Mouse (Mus musculus) thymus, postnatal 36 days (tissue): ENCODE results near the gene Aspdh.
A peak's percentile ranks its signal among the peaks of the same experiment; 100 is the strongest.

Source experiments
- DNase-seq, 2 experiments: peaks; one replicate each; pipeline ENCODE4 v3.0.0; 2022; ENCODE audit warnings: mixed read lengths in 2 of 2

Gene Aspdh

DNA sequence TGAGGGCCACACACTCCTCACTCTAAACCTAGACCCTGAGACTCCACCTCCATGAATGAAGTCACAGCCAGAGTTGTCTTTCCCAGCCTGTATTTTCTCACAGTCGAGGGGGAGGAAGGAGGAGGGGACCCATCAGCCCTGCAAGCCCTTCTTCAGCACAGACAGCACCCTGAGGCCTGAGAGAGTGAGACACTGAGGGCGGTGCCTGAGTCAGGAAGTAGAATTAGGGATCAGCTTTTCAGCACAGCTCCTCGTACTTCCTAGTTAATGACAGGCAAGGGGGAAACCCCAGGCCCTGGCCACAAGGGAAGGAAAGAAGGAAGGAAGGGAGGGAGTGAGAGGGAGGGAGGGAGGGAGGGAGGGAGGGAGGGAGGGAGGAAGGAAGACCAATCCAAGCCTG lies 11.9 kb upstream of the Aspdh start:
- DNase-seq, result no peak

DNA sequence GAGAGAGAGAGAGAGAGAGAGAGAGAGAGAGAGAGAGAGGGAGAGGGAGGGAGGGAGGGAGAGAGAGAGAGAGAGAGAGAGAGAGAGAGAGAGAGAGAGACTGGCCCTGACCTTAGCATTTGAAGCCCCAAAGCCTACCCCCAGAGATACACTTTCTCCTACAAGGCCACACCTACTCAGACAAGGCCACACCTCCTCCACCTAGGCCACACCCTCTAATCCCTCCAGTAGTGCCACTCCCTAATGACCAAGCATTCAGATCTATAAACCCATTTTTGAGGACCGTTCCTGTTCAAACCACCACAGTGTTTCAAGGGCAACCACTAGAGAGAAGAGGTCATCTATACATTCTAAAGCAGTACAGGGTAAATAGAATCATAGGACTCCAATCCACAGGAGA lies 8.9 kb upstream of the Aspdh start:
- no peak for DNase-seq

DNA sequence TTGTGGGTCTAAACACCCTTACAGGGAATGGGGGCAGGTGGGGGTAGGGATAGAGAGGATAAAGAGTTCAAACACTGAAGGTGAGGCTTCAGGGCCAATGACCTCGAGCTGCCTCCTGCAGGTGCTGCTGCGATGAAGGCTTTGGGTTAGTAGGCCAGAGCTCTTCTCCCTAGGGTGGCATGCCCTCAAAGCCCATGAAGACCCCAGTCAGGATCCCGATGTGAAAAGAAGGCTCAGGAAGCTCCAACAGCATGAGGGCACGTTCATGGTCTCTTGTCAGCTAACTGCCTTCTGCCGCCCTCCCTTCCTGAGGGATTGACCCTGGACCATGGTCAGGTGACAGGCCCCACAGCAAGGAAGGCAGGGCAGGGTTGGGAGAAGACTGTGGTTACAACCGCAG lies 5.1 kb upstream of the Aspdh start:
- no peak for DNase-seq

DNA sequence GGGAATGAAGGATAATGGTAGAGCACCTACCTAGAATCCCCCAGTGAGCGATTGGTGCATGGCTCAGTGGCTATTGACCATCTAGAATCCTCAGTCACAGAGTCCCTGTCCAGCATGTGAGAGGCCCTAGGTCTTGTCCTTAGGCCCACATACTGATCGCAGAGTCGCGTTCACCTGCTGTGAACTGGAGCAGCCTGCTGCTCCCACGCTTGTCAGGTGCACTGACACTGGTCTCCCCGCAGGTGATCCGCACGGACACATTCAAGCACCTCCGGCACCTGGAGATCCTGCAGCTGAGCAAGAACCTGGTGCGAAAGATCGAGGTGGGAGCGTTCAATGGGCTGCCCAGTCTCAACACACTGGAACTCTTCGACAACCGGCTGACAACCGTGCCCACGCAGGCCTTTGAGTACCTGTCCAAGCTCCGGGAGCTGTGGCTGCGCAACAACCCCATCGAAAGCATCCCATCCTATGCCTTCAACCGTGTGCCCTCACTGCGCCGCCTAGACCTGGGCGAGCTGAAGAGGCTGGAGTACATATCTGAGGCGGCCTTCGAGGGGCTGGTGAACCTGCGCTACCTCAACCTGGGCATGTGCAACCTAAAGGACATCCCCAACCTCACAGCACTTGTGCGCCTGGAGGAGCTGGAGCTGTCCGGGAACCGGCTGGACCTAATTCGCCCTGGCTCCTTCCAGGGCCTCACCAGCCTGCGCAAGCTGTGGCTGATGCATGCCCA lies 4.3 kb upstream of the Aspdh start:
- DNase-seq, result no peak

DNA sequence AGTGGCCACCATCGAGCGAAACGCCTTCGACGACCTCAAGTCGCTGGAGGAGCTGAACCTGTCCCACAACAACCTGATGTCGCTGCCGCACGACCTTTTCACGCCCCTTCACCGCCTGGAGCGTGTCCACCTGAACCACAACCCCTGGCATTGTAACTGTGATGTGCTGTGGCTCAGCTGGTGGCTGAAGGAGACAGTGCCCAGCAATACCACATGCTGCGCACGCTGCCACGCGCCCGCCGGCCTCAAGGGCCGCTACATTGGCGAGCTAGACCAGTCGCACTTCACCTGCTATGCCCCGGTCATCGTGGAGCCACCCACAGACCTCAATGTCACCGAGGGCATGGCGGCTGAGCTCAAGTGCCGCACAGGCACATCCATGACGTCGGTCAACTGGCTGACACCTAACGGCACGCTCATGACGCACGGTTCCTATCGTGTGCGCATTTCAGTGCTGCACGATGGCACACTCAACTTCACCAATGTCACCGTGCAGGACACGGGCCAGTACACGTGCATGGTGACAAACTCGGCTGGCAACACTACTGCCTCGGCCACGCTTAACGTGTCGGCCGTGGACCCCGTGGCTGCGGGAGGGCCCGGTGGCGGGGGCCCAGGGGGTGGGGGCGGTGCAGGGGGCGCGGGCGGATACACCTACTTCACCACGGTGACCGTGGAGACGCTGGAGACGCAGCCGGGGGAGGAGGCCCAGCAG lies 3.5 kb upstream of the Aspdh start:
- DNase-seq, result no peak

DNA sequence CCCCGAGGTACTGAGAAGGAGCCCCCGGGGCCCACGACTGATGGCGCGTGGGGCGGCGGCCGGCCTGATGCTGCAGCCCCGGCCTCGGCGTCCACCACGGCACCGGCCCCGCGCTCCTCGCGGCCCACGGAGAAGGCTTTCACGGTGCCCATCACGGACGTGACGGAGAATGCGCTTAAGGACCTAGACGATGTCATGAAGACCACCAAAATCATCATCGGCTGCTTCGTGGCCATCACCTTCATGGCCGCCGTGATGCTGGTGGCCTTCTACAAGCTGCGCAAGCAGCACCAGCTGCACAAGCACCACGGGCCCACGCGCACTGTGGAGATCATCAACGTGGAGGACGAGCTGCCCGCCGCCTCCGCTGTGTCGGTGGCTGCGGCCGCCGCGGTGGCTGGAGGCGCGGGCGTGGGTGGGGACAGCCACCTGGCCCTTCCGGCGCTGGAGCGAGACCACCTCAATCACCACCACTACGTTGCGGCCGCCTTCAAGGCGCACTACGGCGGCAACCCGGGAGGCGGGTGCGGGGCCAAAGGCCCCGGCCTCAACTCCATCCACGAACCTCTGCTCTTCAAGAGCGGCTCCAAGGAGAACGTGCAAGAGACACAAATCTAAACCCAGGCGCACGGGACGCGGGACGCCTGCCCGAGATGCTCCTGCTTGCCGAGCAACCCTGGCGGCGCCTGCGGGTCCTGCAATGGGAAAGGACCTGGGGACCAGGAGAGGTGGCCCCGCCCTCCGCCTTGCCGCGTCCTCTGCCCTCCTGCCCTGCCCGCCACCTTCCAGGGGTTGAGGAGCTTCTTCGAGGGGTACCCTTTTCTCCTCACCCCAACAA lies 2.8 kb upstream of the Aspdh start:
- DNase-seq, result peak; percentile 19 to 38

DNA sequence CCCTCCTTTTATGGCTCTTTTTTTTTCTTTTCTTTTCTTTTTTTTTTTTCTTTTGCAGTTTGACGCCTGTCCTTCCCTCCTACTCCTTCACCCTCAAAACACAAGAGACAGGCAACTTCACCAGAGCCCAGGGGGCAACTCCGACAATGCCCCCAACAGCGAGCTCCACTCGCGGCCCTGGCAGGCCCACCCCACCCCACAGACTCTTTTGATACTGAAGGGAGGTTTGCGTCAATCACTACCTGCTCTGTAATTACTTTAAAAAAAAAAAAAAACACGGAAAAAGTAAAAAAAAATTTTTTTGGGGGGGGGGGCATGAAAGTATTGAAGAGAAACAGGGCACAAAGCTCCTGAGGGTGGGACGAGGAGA lies 2.1 kb upstream of the Aspdh start:
- DNase-seq, result no peak

DNA sequence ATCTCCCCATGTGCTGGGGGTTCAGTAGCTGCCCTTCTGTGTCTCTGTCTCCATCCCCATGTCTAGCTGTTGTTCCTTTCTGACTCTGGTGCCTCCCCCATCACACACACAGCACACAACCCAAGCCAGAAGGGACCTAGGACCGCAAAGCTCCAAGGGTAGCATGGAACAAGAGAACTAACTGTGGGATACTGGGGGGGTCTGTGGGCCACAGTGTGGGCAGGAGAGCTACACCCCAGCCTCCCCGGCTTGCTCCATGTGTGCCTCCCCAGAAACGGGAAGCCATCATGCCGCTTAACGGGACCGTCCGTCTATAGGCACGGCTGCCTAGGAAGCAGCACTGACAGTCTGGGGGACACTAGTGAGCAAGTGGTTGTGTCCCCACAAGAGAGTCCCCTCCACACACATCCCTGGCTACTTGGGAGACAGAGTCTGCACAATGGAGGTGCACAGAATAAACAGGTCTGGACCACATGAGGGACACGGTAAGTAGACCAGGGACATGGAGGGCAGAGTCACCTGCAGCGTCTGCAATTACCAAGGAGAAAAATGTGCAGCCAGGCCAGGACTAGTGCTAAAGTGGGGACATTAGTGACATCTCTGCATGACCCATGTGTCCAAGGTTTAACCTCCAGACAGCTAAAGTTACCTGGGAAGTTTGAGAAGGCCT lies 1.5 kb upstream of the Aspdh start:
- no peak for DNase-seq

DNA sequence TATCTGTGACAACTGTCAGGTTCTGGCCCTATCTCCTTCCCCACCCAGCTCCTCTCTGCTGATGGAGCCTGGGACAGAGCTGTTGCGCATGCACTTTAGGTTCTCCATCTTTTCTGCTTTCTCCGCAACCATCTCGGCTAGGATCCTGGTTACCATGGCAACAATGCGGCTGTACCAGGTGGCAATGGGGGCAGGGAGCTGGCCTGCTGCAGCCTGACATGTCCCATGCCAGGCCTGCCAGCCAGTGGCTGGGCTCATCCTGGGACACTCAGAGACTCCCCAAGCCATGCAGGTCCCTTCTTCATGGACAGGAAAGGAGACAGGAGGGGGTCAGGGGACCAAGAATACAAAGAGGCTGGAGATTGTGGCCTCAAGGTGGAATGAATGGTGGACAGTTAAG lies 680 bp upstream of the Aspdh start:
- DNase-seq, result no peak

DNA sequence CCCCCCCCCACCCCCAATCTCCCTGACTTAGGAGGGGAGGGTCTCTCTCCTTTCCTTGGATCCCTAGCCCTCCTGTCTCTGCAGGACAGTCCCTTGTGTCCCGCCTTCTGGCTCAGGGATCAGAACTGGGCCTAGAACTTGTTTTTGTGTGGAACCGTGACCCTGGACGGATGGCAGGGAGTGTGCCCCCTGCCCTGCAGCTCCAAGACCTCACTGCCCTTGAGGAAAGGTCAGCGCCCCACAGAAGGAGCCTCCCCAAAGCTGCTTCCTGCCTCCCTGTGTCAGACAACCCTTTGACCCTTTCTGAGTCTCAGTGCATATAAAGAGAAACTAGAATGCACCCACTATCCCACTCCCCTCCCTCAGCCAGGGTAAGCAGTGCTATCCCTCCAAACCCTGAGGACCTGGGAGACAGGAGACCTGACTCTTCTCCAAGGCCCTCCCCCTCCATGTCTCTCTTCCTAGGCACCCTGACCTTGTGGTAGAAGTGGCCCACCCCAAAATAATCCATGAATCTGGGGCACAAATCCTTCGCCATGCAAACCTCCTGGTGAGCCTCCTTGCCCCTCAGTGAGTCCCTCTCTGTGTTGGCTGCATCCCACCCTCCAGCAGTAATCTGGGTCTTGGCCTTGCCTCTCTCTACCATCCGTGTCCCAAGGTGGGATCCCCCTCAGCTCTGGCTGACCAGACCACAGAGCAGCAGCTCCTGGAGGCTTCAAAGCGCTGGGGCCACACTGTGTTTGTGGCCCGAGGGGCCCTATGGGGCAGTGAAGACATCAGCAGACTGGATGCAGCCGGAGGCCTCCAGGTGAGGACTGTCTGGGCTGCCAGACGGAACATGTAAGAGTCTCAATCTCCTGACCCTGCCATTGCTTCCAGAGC lies 1.1 kb downstream of the Aspdh start:
- peak in 1 of 2 experiments; percentile 7 for DNase-seq

DNA sequence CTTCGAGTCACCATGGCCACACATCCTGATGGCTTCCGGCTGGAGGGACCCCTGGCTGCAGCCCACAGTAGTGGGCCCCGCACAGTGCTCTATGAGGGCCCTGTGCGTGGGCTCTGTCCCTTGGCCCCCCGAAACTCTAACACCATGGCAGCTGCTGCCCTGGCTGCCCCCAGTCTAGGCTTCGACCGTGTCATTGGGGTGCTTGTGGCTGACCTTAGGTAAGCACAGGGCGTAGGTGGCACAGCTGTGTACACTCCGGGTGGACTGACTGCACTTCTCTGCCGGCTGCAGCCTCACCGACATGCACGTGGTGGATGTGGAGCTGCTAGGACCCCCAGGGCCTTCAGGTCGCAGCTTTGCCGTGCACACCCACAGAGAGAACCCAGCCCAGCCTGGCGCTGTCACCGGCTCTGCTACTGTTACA lies 1.7 kb downstream of the Aspdh start:
- DNase-seq, result no peak

DNA sequence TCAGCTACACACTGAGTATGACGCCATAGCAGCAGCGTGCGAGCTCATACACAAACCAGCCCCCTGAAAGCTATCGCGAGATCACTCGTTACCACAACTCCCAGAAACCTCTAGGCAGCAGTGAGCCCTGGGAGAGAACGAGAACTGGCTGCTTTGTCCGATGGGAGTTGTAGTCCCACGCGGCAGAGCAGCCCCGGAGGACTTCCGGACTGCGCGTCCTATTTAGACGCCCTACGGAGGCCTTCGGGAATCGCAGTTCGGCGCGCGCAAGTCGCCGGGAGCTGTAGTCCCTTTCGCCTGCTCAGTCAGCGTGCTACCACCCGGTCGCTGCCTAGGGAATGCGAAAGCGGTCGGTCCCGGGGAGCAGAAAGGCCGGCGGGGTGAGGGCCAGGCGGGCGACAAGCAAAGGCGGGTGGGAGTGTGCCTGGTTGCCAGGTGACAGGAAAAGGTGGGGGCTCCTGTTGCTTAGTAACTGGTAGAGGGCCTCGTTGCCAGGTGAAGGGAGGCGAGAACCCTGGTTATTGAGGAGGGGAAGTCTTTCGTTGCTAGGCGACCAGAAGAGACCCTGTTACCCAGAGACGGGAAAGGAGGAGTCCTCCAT lies 2.7 kb downstream of the Aspdh start, which contains the start of gene Josd2:
Josd2 (plus strand) TSS at position 170 of the 601 bp plus-strand sequence.
- peak; percentile 86 to 92 for DNase-seq

DNA sequence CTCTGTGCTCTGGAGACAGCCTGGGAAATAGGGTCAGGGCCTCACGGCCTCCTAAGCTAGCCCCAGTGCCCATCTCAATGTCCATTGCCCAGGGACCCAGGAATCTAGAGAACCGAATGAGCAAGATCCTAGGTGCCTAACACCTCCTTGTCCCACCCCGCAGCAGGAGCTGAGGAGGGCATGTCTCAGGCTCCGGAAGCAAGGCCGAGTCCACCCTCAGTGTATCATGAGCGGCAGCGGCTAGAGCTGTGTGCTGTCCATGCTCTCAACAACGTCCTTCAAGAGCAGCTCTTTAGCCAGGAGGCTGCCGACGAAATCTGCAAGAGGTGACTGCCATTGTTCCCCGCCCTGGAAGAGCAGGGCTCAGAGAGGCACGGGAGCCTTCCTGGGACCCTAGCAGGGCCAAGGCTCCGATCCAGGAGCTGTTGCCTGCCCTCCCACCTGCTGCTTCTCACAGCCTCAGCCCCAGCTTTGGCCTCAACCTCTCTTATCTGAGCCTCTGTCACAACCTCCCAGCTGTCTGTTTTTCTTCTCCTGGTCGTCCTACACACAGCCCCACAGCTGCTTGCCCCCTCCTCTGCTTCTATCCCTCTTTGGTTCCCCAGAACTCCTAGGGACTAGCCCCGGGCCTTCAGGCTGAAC lies 3.6 kb downstream of the Aspdh start:
- DNase-seq, result no peak

DNA sequence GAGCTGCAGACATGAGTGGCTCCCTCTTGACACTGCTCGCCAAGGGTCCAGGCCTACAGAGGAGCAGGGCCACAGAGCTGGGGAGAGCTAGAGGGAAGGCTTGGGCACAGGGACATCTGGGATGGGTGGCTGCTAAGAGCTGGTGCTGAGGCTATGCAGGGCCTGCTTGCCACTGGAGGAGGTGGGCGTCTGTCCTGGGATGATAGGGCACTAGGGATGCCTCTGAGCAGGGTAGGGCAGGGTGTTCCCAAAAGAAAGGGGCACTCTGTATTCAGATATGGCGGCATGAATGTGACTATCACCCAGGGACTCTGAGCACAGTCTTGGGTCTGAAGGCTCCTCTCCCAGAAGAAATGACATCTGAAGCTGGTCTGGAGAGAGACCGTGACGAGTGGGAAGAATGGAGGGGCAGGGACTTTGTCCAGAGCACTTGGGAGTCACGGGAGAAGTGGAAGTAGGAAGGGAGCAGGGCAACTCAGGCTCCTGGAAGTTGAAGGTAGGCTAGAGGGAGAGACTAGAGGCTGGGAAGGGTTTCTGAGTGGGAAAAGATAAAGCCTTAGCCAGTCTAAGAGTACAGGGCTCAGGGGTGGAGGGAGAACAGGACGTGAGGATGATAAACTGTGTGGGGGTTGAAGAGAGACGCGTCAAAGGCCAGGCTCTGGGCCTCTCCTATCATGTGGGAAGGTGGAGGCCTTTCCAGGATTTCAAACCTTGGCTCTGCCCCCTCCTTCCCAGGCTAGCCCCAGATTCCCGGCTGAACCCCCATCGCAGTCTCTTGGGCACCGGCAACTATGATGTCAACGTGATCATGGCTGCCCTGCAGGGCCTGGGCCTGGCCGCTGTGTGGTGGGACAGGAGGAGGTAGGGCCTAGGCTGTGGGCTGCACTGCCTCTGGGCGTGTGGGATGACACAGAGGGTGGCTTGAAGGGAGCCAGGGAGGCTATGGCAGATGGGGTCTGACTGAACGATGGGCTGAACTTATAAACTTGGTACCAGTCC lies 4.8 kb downstream of the Aspdh start:
- DNase-seq, result no peak

DNA sequence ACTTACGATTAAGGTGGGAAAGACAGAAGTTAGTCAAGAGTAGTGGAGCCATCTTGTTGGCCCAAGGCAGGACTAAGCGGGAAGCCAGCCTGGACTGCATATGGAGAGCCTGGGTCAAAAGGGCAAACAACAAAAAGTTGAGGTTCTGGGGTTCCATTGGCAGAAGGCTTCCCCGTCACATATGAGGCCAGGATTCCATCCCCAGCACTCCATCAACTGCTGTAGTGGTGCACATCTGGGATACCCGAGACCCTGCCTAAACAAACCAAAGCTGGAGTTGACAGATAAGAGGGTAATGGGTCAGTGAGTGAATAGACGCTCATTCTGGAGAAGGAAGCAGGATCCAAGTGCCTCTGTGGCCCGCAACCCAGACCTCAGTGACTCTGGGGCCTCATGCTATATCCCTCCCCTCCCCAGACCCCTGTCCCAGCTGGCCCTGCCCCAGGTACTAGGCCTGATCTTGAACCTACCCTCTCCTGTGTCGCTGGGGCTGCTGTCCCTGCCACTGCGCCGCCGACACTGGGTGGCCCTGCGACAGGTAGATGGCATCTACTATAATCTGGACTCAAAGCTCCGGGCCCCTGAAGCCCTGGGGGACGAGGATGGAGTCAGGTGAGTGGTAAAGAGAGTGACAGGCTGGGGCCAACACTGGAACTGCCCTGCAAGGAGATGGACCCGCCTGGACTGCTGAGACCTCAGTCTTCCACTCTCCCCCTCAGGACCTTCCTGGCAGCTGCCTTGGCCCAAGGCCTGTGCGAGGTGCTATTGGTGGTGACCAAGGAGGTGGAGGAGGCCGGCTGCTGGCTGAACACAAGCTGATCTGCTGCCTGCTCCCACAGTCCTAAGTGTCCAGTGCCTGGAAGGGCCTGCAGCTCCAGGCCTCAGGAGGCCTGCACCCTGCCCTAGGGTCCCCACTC lies 5.8 kb downstream of the Aspdh start:
- no peak for DNase-seq

DNA sequence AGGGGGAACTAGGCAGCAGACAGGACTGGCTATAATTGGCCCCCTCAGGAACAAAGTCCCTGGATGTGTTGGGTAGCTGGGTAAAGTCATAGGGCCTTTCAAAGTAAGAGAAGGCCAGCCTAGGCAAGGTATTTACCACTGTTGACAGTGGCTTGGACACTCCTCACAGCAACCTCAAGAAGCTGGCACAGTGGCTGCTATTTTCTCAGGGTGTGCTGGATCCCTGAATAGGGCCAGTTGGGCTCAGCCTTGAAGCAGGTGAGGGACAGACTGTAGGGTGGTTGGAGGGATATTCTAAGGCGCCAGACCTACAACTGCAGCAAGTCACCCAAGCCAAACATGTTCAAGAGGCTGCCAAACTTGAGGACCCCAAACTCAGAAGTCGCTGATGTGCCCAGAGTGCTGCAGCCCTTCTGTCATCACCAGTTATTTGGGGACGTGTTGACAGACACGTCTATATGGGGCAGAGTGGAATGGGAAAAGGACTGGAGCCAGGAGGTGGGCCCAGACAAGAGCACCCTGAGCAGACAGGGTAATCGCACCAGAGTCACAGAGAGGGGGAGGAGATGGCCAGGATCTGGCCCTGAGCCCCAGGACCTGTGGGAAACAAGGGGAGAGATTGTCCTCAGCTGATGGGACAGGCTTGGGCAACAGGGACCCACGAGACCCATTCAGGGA lies 6.8 kb downstream of the Aspdh start:
- DNase-seq, result no peak

DNA sequence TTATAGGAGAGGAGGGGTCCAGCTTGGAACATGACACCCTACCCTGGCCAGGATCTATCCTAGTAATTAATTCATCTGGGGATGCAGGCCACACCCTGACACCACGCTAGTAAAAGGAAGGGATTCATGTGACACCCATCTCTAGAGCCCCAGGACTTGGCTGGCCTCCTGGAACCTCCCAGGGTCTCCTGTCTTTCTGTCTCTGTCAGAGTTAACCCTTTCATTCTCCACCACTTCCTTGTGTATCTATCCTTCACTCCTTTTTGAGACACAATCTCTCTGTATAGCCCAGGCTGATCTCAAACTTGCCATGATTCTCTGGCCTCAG lies 7.3 kb downstream of the Aspdh start:
- no peak for DNase-seq
